Mouse (Mus musculus) small intestine, adult 10 weeks (tissue): Measurements from ENCODE around the gene Gm3138. TPM values are rescaled to one million over a fixed set of nuclear protein-coding genes. Genes with fewer than 3 reads are reported as not detected.

Experiments
- polyA plus RNA-seq: library from polyadenylated mRNA; stranded (reverse); fragments of 350-450 nt; fragmentation: Illumina TruSeq; extraction: RNeasy Lipid Tissue Mini Kit (QIAGEN cat#74804); gene quantifications from one replicate; pipeline ENCODE4 v1.2.3, GENCODE M21; 2014; ENCODE audit warnings: low replicate concordance

Gene Gm3138
- not detected for polyA plus RNA-seq

GRCm38 (mm10) chr14:4249331-4249730, at the start of gene Gm3138:
TSS of gene Gm3138 (plus strand) at chr14:4249631.

Other genes starting within 250 kb of the Gm3138 start
- gene Gm5796, start 225.7 kb upstream of the Gm3138 start, polyA plus RNA-seq: 0.30 TPM
- not detected for gene Gm3115, start 165.5 kb upstream of the Gm3138 start, polyA plus RNA-seq
- 0.45 TPM for gene Gm8108, start 139.1 kb upstream of the Gm3138 start, polyA plus RNA-seq
- not detected for gene Gm3127, start 84.6 kb upstream of the Gm3138 start, polyA plus RNA-seq
- gene Gm2974, start 67.1 kb upstream of the Gm3138 start, polyA plus RNA-seq: not detected
- not detected for gene Gm3149, start 67.7 kb downstream of the Gm3138 start, polyA plus RNA-seq
- gene 2610042L04Rik, start 85.1 kb downstream of the Gm3138 start, polyA plus RNA-seq: 0.63 TPM
- gene Gm3159, start 147.9 kb downstream of the Gm3138 start, polyA plus RNA-seq: not detected
- gene Gm3164, start 165.8 kb downstream of the Gm3138 start, polyA plus RNA-seq: 0.26 TPM
- gene Gm3173, start 181.4 kb downstream of the Gm3138 start, polyA plus RNA-seq: 2.0 TPM
- gene Gm3182, start 232.1 kb downstream of the Gm3138 start, polyA plus RNA-seq: not detected